Mouse (Mus musculus) kidney, adult 8-10 months (tissue): Measurements from ENCODE around the gene Gja1.

Source experiments
- DNase-seq, 2 experiments: peaks; one replicate each; pipeline ENCODE4 v3.0.0; 2022

The Gja1 gene

DNA sequence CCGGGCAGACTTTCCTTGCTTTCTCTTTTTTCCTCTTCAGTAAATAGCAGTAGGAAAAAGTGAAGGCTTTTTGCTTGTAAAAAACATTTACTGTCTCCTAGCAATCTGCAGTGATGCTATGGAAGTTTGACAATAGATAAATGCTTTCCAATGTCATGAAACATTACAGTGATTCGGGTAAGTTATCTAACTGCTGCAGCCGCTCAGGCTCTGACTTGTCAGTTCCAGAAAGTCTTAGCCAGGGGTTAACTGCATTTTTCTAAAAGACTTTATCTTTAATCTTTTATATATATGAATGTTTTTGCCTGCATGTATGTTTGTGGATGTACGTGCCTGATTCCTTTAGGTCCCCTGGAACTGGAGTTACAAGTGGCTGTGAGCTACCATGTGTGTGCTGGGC, 45.4 kb downstream of the Gja1 start:
- no peak for DNase-seq

DNA sequence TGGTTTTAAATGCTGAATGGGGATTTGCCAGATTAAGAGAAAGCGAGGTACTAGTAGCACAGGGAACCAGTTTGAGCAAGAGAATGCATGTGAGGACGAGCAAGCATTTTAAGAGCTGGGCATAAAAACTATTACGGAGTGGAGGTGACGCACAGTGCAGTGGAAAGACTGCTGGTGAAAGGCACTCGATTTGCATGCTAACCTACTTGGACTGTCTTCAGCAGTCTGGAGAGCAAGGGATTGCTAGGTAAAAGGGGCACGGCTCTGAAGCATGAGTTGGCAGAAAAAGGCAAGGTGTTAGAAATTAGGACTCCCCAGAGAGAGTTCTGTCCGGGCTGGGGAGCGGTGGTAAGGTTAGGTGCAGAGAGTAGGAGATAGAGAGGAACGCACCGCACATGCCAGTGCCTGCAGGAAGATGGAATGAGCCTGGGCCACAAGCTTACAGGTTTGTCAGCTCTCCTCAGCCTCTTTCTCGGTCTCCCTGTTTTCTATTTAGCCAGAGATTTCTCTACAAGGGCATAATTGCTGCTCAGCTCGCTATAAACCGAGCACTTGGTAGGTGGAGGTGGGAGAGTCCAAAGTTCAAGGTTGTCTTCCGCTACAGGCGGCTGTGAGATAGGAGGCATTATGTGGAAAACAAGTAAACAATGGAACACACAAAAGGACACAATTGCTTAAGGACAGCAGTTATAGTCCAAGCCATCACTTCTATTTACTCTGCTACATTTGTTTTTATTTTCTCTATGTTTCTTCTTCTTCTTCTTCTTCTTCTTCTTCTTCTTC, 48.1 kb downstream of the Gja1 start:
- DNase-seq: no peak

DNA sequence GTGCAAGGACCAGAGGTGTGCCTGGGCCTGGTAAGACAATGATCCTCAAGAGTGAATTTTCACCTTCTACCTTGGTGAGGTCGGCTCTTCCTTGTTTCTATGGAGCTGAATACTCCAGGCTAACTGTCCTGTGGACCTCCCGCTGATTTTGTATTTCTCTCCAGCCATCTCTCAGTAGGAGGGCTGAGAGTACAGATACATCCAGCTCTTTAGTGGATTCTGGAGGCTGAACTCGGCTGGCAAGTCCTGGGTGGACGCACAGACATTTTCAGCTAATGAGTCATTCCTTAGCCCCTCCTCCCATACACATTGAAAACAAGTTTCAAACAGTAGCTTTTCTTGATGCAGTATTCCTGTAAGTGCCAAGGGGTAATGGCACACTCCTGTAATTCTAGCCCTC, 49.2 kb downstream of the Gja1 start:
- DNase-seq: no peak

- no peak for DNase-seq
Measured at GRCm38 (mm10) chr10:56427382-56427781, 50.3 kb downstream of the Gja1 start.

DNA sequence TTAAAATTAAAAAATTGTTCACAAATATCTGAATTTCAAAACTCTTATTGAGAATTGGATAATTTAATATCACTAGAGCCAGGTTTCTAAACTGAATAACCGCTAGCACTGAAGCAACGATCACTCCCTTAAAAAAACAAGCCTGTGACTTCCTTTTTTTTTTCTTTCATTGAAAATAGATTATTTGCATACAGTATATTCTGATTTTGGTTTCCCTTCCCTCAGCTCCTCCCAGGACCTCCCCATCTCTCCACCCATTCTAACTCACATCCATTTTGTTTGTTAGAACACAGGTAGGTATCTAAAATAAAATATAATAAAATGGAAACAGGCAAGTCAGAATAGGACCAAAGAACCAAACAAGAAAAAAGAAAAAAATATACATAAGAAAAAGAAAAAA, 50.7 kb downstream of the Gja1 start:
- DNase-seq: no peak

- DNase-seq: no peak
Measured at GRCm38 (mm10) chr10:56429011-56429410, 51.9 kb downstream of the Gja1 start.

- no peak for DNase-seq
Measured at GRCm38 (mm10) chr10:56431600-56432389, 54.7 kb downstream of the Gja1 start.

- DNase-seq: no peak
Measured at GRCm38 (mm10) chr10:56432390-56432709, 55.2 kb downstream of the Gja1 start.

- no peak for DNase-seq
Measured at GRCm38 (mm10) chr10:56437290-56437689, 60.2 kb downstream of the Gja1 start.

GRCm38 (mm10) chr10:56439638-56440037, 62.5 kb downstream of the Gja1 start:
- no peak for DNase-seq

- DNase-seq: no peak
Measured at GRCm38 (mm10) chr10:56444457-56444856, 67.3 kb downstream of the Gja1 start.

- DNase-seq: no peak
Measured at GRCm38 (mm10) chr10:56449030-56449429, 71.9 kb downstream of the Gja1 start.
